Mouse (Mus musculus): ENCODE measurements around the gene Adam17. TPM values are rescaled to one million over a fixed set of nuclear protein-coding genes. Genes with fewer than 3 reads are reported as not detected.
A peak's percentile ranks its signal among the peaks of the same experiment; 100 is the strongest.

Gene Adam17
- polyA plus RNA-seq (2014; fragmentation: Nextera tagmentation; extraction: Ambion mirVana), result 37.5 and 38.2 TPM in 2 replicates

DNA sequence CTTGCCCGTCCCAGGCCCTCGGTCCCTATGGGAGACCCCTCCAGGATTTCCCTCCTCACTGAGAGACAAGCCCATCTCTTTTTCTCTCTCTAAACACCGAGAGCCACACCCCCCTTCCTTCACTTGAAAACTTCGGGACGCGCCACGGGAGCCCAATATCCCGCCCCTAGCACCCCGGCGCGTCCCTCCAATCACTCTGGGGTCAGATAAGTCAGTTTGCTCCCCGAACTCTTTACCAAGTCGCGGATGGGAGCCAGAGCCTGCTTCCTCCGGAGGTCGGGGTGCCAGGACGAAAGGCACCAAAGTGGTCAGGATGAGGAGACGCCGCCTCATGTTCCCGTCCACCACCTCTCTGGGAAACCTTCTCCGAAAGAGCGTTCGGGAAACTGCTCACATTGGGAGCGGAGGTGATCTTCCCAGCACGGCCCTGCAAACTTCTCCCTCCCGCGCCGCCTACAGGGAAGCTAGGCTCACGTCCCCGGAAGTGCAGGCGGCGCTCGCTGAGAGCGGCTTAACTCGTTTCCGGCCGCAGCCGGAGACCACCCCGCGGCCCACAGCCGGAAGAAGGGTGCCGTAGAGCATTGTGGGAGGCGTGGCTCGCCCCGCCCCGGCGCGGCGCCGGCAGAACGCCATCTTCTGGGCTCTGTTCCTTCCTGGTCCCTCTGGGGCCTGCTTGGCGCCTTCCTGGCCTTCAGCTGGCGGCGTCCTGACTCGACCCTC is at the start of gene Adam17:
Gene Adam17 (minus strand): TSS at position 533 of the 720 bp plus-strand sequence.
- Histone ChIP-seq H3K4me1 (replicated peaks; ENCODE audit: control insufficient read depth, insufficient read depth, low read length) (no peaks in the 10 kb centered on the region), H3K27me3 (ENCODE audit: control insufficient read depth, insufficient read depth, low read length) (no peaks in the 10 kb centered on the region), H3K4me2 (replicated peaks; ENCODE audit: low read depth, low read length) (peak within 1 kb of the TSS; percentile 78), H3K27ac (ENCODE audit: low read depth, low read length) (peak within 1 kb of the TSS; percentile 86), H3K9ac (ENCODE audit: low read depth, low read length) (peak within 1 kb of the TSS; percentile 86), H3K36me3 (ENCODE audit: control insufficient read depth, insufficient read depth, low read length) (no peaks in the 10 kb centered on the region), H3K4me3 (ENCODE audit: low read depth, low read length) (peak within 1 kb of the TSS; percentile 73), H3K9me3 (ENCODE audit: control insufficient read depth, low read length) (no peaks in the 10 kb centered on the region)
- ATAC-seq (ENCODE audit: low FRiP score) (peak; percentile 98), DNase-seq (ENCODE audit: low spot score) (peak; percentile 96)
- under 1% methylated on average over 51 of the region's 55 CpGs for WGBS

DNA sequence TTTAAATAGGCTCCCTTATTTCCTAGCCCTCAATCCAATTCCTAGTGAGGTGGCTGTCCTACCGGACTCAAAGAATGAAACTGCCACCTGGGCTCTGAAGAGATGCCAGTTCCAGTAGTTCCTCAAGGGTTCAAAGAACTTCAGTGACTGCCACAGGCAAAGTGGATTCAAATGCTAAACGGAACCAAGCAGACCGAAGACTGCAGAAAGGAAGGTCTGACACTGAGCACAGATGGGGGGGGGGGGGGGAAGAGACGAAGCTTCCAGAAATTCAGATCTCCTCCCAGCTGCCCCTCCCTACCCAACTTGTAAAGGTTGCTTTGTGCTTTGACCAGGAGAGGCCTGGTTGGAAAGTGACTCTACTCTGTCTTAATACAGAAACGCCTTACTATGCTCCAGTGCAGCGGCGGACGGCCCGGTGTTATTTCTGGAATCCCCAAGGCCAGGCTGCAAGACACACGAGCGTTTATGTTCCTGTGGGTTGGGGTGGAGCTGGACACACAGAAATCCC is 45.2 kb upstream of the Adam17 start:
- WGBS, result 40% methylated on average over 10 of the region's 11 CpGs
- Histone ChIP-seq H3K9me3 (ENCODE audit: control insufficient read depth, low read length) (no peaks in the 10 kb centered on the region), H3K4me3 (ENCODE audit: low read depth, low read length) (0 out of 2 replicates have a peak overlapping the region, but pooled peaks have one; percentile 97), H3K27ac (ENCODE audit: low read depth, low read length) (no peak overlapping the region), H3K4me1 (replicated peaks; ENCODE audit: control insufficient read depth, insufficient read depth, low read length) (no peaks in the 10 kb centered on the region), H3K27me3 (ENCODE audit: control insufficient read depth, insufficient read depth, low read length) (no peaks in the 10 kb centered on the region), H3K36me3 (ENCODE audit: control insufficient read depth, insufficient read depth, low read length) (peaks cover 5% of the 10 kb centered on the region; the same call in 1 of the 2 replicates), H3K4me2 (replicated peaks; ENCODE audit: low read depth, low read length) (peak overlapping the region; percentile 58; the same call in 1 of the 2 replicates), H3K9ac (ENCODE audit: low read depth, low read length) (peak overlapping the region; percentile 69; the same call in 1 of the 2 replicates)
- no peak for DNase-seq (ENCODE audit: low spot score)
- no peak for ATAC-seq (ENCODE audit: low FRiP score)

- 5% methylated on average over 10 of the region's 10 CpGs for WGBS
- DNase-seq (ENCODE audit: low spot score) (no peak), ATAC-seq (ENCODE audit: low FRiP score) (no peak)
- H3K27me3 ChIP-seq (ENCODE audit: control insufficient read depth, insufficient read depth, low read length), result no peaks in the 10 kb centered on the region
- H3K4me2 ChIP-seq (replicated peaks; ENCODE audit: low read depth, low read length), result peak overlapping the region; percentile 58
- 0 out of 2 replicates have a peak, but pooled peaks cover 3% of the 10 kb centered on the region for H3K9me3 ChIP-seq (ENCODE audit: control insufficient read depth, low read length)
- peak overlapping the region; percentile 69 for H3K9ac ChIP-seq (ENCODE audit: low read depth, low read length)
- H3K36me3 ChIP-seq (ENCODE audit: control insufficient read depth, insufficient read depth, low read length), result peaks cover 10% of the 10 kb centered on the region; the same call in 1 of the 2 replicates
- H3K4me3 ChIP-seq (ENCODE audit: low read depth, low read length), result peak overlapping the region; percentile 97
- no peaks in the 10 kb centered on the region for H3K4me1 ChIP-seq (replicated peaks; ENCODE audit: control insufficient read depth, insufficient read depth, low read length)
- peak overlapping the region; percentile 77 for H3K27ac ChIP-seq (ENCODE audit: low read depth, low read length)
Observed at GRCm38 (mm10) chr12:21418083-21418482, 44.7 kb upstream of the Adam17 start.

DNA sequence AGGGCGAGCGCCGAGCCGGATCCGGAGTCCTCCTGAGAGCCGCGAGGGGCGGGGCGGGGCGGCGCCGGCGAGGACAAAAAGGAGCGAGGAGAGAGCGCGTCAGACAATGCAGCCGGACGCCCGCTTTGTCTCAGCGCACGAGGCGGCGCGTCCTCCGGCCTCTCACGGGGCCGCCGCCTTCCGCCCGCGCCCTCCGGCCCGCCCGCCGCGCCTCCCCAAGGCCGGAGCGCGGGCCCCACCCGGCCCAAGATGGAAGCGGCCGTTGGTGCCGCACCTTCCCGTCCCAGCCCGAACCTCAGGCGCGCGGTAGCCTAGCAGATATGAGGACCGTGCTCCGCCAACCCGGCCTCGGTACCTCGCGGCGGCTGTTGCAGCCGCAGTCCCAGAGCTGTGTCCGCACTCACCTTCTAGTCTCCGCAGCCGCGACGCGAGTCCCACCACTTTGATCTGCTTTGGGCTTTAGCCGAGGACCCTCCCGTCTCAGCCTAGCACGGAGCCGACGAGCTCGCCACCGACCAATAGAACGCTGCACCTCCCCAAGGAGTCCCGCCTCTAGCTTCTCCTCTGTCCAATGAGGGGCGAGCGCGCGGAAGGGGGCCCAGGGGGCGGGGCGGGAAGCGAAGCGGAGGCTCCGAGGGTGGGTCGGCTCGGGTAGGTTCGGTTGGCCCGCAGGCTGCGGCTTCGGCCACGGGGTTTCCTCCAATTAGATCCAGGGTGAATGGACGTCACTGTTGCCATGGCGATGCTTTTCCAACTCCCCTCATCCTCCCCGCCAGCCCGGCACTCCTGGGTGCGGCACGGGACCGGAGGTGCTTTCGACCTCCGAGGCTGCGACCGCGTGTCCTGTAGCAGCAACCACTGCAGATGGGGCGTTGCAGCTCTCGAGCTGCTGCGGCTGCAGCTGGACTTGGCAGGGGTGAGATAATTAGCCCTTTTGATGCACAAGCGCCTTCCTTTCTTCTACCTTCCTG is 44.0 kb upstream of the Adam17 start, which contains the start of gene Ywhaq:
Gene Ywhaq (minus strand): TSS at position 538 of the 971 bp plus-strand sequence.
- Histone ChIP-seq H3K4me2 (replicated peaks; ENCODE audit: low read depth, low read length) (peak within 1 kb of the TSS; percentile 63), H3K4me1 (replicated peaks; ENCODE audit: control insufficient read depth, insufficient read depth, low read length) (no peaks in the 10 kb centered on the region), H3K27ac (ENCODE audit: low read depth, low read length) (peak within 1 kb of the TSS; percentile 100), H3K4me3 (ENCODE audit: low read depth, low read length) (peak within 1 kb of the TSS; percentile 97), H3K27me3 (ENCODE audit: control insufficient read depth, insufficient read depth, low read length) (no peaks in the 10 kb centered on the region), H3K9ac (ENCODE audit: low read depth, low read length) (peak within 1 kb of the TSS; percentile 99), H3K9me3 (ENCODE audit: control insufficient read depth, low read length) (0 out of 2 replicates have a peak, but pooled peaks cover 3% of the 10 kb centered on the region), H3K36me3 (ENCODE audit: control insufficient read depth, insufficient read depth, low read length) (peaks cover 12% of the 10 kb centered on the region)
- DNase-seq (ENCODE audit: low spot score) (peak; percentile 97), ATAC-seq (ENCODE audit: low FRiP score) (peak; percentile 100)
- under 1% methylated on average over 101 of the region's 103 CpGs for WGBS

GRCm38 (mm10) chr12:21416506-21416905 is 43.1 kb upstream of the Adam17 start:
- H3K4me2 ChIP-seq (replicated peaks; ENCODE audit: low read depth, low read length), result peak overlapping the region; percentile 63
- under 1% methylated on average over 13 of the region's 15 CpGs for WGBS
- H3K4me1 ChIP-seq (replicated peaks; ENCODE audit: control insufficient read depth, insufficient read depth, low read length), result no peaks in the 10 kb centered on the region
- H3K4me3 ChIP-seq (ENCODE audit: low read depth, low read length), result peak overlapping the region; percentile 97
- H3K9me3 ChIP-seq (ENCODE audit: control insufficient read depth, low read length), result 0 out of 2 replicates have a peak, but pooled peaks cover 3% of the 10 kb centered on the region
- H3K36me3 ChIP-seq (ENCODE audit: control insufficient read depth, insufficient read depth, low read length), result peaks cover 15% of the 10 kb centered on the region
- DNase-seq (ENCODE audit: low spot score), result peak; percentile 49
- H3K27ac ChIP-seq (ENCODE audit: low read depth, low read length), result peak overlapping the region; percentile 100
- peak overlapping the region; percentile 99 for H3K9ac ChIP-seq (ENCODE audit: low read depth, low read length)
- no peak for ATAC-seq (ENCODE audit: low FRiP score)
- H3K27me3 ChIP-seq (ENCODE audit: control insufficient read depth, insufficient read depth, low read length), result no peaks in the 10 kb centered on the region

- no peak for ATAC-seq (ENCODE audit: low FRiP score)
- Histone ChIP-seq H3K9me3 (ENCODE audit: control insufficient read depth, low read length) (peaks cover 7% of the 10 kb centered on the region; the same call in 1 of the 2 replicates), H3K9ac (ENCODE audit: low read depth, low read length) (no peak overlapping the region)
Observed at GRCm38 (mm10) chr12:21410620-21411019, 37.2 kb upstream of the Adam17 start.

DNA sequence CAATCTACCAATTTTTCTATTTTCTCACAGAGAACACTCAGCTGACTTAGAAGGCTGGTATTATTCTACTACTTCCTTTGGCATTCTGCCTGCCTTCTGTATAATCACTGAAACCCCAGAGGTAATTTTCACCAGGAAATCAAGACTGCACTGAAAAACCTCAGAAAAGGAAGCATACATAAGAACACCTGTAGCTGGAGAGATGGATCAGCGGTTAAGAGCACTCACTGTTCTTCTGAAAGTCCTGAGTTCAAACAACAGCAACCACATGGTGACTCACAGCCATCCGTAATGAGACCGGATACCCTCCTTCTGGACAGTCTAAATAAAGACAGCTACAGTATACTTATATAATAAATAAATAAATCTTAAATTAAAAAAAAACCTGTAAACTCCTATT is 36.2 kb upstream of the Adam17 start:
- Histone ChIP-seq H3K9ac (ENCODE audit: low read depth, low read length) (no peak overlapping the region), H3K36me3 (ENCODE audit: control insufficient read depth, insufficient read depth, low read length) (peaks cover 35% of the 10 kb centered on the region), H3K4me2 (replicated peaks; ENCODE audit: low read depth, low read length) (no peak overlapping the region), H3K4me3 (ENCODE audit: low read depth, low read length) (no peak overlapping the region), H3K4me1 (replicated peaks; ENCODE audit: control insufficient read depth, insufficient read depth, low read length) (no peaks in the 10 kb centered on the region), H3K27me3 (ENCODE audit: control insufficient read depth, insufficient read depth, low read length) (no peaks in the 10 kb centered on the region), H3K27ac (ENCODE audit: low read depth, low read length) (no peak overlapping the region), H3K9me3 (ENCODE audit: control insufficient read depth, low read length) (peaks cover 7% of the 10 kb centered on the region; the same call in 1 of the 2 replicates)
- DNase-seq (ENCODE audit: low spot score), result no peak
- no peak for ATAC-seq (ENCODE audit: low FRiP score)
- 100% methylated on average over 3 of the region's 3 CpGs for WGBS

More at GRCm38 (mm10) chr12:21410620-21411019, 37.2 kb upstream of the Adam17 start:
- DNase-seq (ENCODE audit: low spot score), result no peak
- no peak overlapping the region for H3K4me2 ChIP-seq (replicated peaks; ENCODE audit: low read depth, low read length)
- no peaks in the 10 kb centered on the region for H3K27me3 ChIP-seq (ENCODE audit: control insufficient read depth, insufficient read depth, low read length)
- H3K36me3 ChIP-seq (ENCODE audit: control insufficient read depth, insufficient read depth, low read length), result peaks cover 40% of the 10 kb centered on the region
- H3K4me3 ChIP-seq (ENCODE audit: low read depth, low read length), result no peak overlapping the region
- no peak overlapping the region for H3K27ac ChIP-seq (ENCODE audit: low read depth, low read length)
- WGBS, result 81% methylated on average over 2 of the region's 2 CpGs
- no peaks in the 10 kb centered on the region for H3K4me1 ChIP-seq (replicated peaks; ENCODE audit: control insufficient read depth, insufficient read depth, low read length)

DNA sequence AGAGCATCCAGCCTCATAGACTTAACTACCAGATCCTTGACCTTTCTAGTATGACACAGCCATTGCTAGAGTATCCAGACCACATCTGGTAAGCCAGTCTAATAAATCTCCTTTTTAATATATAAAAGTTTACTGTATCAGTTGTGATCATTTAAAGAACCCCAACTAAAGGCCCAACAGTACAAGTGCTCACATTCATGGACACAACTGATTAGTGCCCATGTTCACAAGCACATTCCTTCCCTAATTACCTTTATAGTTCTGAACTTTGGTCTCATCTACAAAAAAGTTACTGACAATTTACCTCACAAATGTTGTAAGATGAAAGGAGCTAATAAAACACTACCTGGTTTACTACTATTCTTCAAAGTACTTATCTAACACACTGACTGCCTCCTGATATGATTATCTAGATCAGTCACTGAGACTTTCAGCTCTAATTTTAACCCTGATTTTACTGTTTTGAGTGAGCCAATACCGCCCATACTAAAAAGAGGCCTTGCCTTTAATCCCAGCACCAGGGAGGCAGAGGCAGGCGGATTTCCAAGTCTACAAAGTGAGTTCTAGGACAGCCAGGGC is 35.4 kb upstream of the Adam17 start:
- Histone ChIP-seq H3K9me3 (ENCODE audit: control insufficient read depth, low read length) (peaks cover 7% of the 10 kb centered on the region; the same call in 1 of the 2 replicates), H3K27me3 (ENCODE audit: control insufficient read depth, insufficient read depth, low read length) (no peaks in the 10 kb centered on the region), H3K9ac (ENCODE audit: low read depth, low read length) (no peak overlapping the region), H3K36me3 (ENCODE audit: control insufficient read depth, insufficient read depth, low read length) (peaks cover 35% of the 10 kb centered on the region), H3K27ac (ENCODE audit: low read depth, low read length) (no peak overlapping the region), H3K4me3 (ENCODE audit: low read depth, low read length) (no peak overlapping the region), H3K4me1 (replicated peaks; ENCODE audit: control insufficient read depth, insufficient read depth, low read length) (no peaks in the 10 kb centered on the region), H3K4me2 (replicated peaks; ENCODE audit: low read depth, low read length) (no peak overlapping the region)
- ATAC-seq (ENCODE audit: low FRiP score) (no peak), DNase-seq (ENCODE audit: low spot score) (no peak)
- WGBS, result 96% methylated on average over 2 of the region's 2 CpGs

Data from hindbrain, embryonic 11.5 days (tissue).